Mouse (Mus musculus) T-helper 1 cell (primary cell): Measurements from ENCODE around the gene H2afy2.

Experiments used
- in situ Hi-C: fragments of 300-600 bp; cut with MboI, MseI; formaldehyde crosslinking; loops from one replicate; pipeline ENCODE4 v1.15.1; 2025; ENCODE audit warnings: high pct_unique_total_duplicates

Gene H2afy2

GRCm38 (mm10) chr10:61723271-61723670, 60.7 kb downstream of the H2afy2 start:
- in situ Hi-C loops, result no loop called here

- in situ Hi-C loops, result no loop called here
These were observed 61.7 kb downstream of the H2afy2 start for GRCm38 (mm10) chr10:61722215-61722614.

- in situ Hi-C loops, result no loop called here
These were observed 63.6 kb downstream of the H2afy2 start for GRCm38 (mm10) chr10:61720331-61720730.

GRCm38 (mm10) chr10:61717406-61718296, 66.3 kb downstream of the H2afy2 start:
- in situ Hi-C loops, result no loop called here

GRCm38 (mm10) chr10:61715996-61716864, 67.7 kb downstream of the H2afy2 start:
- in situ Hi-C loops, result no loop called here

GRCm38 (mm10) chr10:61715462-61715837, 68.5 kb downstream of the H2afy2 start:
- in situ Hi-C loops, result no loop called here

GRCm38 (mm10) chr10:61714771-61715461, 69.0 kb downstream of the H2afy2 start, which contains the start of gene Aifm2:
TSS of gene Aifm2 (plus strand) at chr10:61715263.
- in situ Hi-C loops, result no loop called here

GRCm38 (mm10) chr10:61714146-61714545, 69.8 kb downstream of the H2afy2 start:
- in situ Hi-C loops, result no loop called here

- in situ Hi-C loops, result no loop called here
These were observed 70.3 kb downstream of the H2afy2 start for GRCm38 (mm10) chr10:61713601-61714000.

- in situ Hi-C loops, result no loop called here
These were observed 77.3 kb downstream of the H2afy2 start for GRCm38 (mm10) chr10:61706412-61707375.

GRCm38 (mm10) chr10:61704663-61705062, 79.3 kb downstream of the H2afy2 start:
- in situ Hi-C loops, result no loop called here

GRCm38 (mm10) chr10:61697028-61697427, 86.9 kb downstream of the H2afy2 start:
- in situ Hi-C loops, result loop anchor here (25.0 kb wide), 1 partner anchor 790 kb away; the partner anchor contains the start of gene Vps26a

- in situ Hi-C loops, result loop anchor here (25.0 kb wide), 1 partner anchor 791 kb away; the partner anchor contains the start of gene Vps26a
These were observed 87.5 kb downstream of the H2afy2 start for GRCm38 (mm10) chr10:61696560-61696823.

- in situ Hi-C loops, result loop anchor here (25.0 kb wide), 1 partner anchor 791 kb away; the partner anchor contains the start of gene Vps26a
These were observed 88.0 kb downstream of the H2afy2 start for GRCm38 (mm10) chr10:61695703-61696559.

GRCm38 (mm10) chr10:61694870-61695670, 88.9 kb downstream of the H2afy2 start, which contains the start of gene Tysnd1:
TSS of gene Tysnd1 (plus strand) at chr10:61695514.
- in situ Hi-C loops, result loop anchor here (25.0 kb wide), 1 partner anchor 792 kb away; the partner anchor contains the start of gene Vps26a

GRCm38 (mm10) chr10:61693563-61693962, 90.4 kb downstream of the H2afy2 start:
- in situ Hi-C loops, result loop anchor here (25.0 kb wide), 1 partner anchor 794 kb away; the partner anchor contains the start of gene Vps26a

GRCm38 (mm10) chr10:61689405-61689804, 94.5 kb downstream of the H2afy2 start:
- in situ Hi-C loops, result loop anchor here (25.0 kb wide), 1 partner anchor 798 kb away; the partner anchor contains the start of gene Vps26a
